24 mouse cellular contexts compared by ENCODE assay signal in the genomic region with DNA sequence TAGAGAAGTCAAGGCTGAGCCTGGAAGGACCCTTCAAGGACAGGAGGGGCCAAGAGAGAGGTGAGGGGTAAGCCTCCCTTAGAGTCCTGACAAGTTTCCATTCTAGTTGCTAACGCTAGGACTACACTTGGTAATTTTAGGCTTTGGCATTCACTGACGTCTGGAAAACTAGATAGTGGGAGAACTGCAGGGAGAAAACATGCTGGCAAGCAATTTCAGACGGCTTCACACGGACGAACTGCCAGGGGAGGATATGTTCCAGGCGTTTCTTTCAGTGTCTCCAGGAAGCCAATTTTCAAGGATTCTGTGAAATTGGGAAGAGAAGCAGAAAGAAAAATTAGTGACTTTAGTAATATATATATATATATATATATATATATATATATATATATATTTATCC.
"Had no signal": no experiment of that assay in that cellular context is flagged by ENCODE, and none has a peak within 500 bp of the region (broad histone marks: within the 10 kb centered on the region; RNA-seq: fewer than 3 reads in every experiment).

No protein-coding gene starts in this region.

- H3K4me3 ChIP-seq: heart, embryonic 10.5 days; heart, embryonic 12.5 days; hindbrain, embryonic 10.5 days; hindbrain, embryonic 12.5 days; intestine, embryonic 15.5 days; layer of hippocampus, adult 2 months; limb, embryonic 10.5 days; limb, embryonic 12.5 days; liver, embryonic 13.5 days had no signal

- ATAC-seq: hindbrain, embryonic 16.5 days; inflammation-experienced regulatory T-cells, adult 6 months; intestine, embryonic 15.5 days; intestine, postnatal 0 days had no signal

- H3K27ac ChIP-seq: heart, embryonic 10.5 days; hindbrain, embryonic 10.5 days; hindbrain, embryonic 12.5 days; hindbrain, embryonic 14.5 days; intestine, embryonic 15.5 days; layer of hippocampus, adult 2 months; limb, embryonic 10.5 days; limb, embryonic 12.5 days; liver, embryonic 13.5 days had no signal

- DNase-seq: gastrocnemius, postnatal 10 days; gastrocnemius, postnatal 25 days; heart, adult 18-20 months; heart, postnatal 10 days; heart, postnatal 4 days; kidney, adult 18-20 months; kidney, adult 8-10 months; kidney, postnatal 10 days; kidney, postnatal 25 days; kidney, postnatal 4 days; liver; liver, embryonic 13.5 days had no signal
